In genomic region chr14:79156526-79157411, GRCm38 (mm10) we compare ENCODE assay signal across 12 mouse cellular contexts.
DNase-seq lines count a peak whose midpoint lies in the region; ATAC-seq and TF ChIP-seq lines count a peak whose summit lies in the region.
"Had no signal": no experiment of that assay in that cellular context is flagged by ENCODE, and none has a peak within 500 bp of the region (broad histone marks: within the 10 kb centered on the region; RNA-seq: fewer than 3 reads in every experiment).

No protein-coding gene starts in this region.

- intact Hi-C loops in heart, postnatal 10 days (cut with DNase I), result no loop called here

- no peak overlapping the region for H3K9ac ChIP-seq in heart, embryonic 12.5 days
- H3K9ac ChIP-seq in lung, embryonic 14.5 days, result no peak overlapping the region
- H3K9ac ChIP-seq: liver, embryonic 15.5 days; midbrain, embryonic 15.5 days had no signal

- no peaks in the 10 kb centered on the region for H3K9me3 ChIP-seq in heart, embryonic 12.5 days (replicated peaks)
- H3K9me3 ChIP-seq in lung, embryonic 14.5 days (ENCODE audit: low read depth, low read length), result no peaks in the 10 kb centered on the region
- no peaks in the 10 kb centered on the region for H3K9me3 ChIP-seq in limb, embryonic 10.5 days (replicated peaks)
- H3K9me3 ChIP-seq in midbrain, embryonic 10.5 days (replicated peaks), result no peaks in the 10 kb centered on the region
- H3K9me3 ChIP-seq: liver, embryonic 15.5 days; midbrain, embryonic 15.5 days had no signal

- H3K27me3 ChIP-seq in heart, embryonic 12.5 days (replicated peaks), result no peaks in the 10 kb centered on the region
- no peaks in the 10 kb centered on the region for H3K27me3 ChIP-seq in lung, embryonic 14.5 days (ENCODE audit: insufficient read depth, low read length)
- H3K27me3 ChIP-seq in limb, embryonic 10.5 days (ENCODE audit: low read depth, poor library complexity, severe bottlenecking), result no peaks in the 10 kb centered on the region
- no peaks in the 10 kb centered on the region for H3K27me3 ChIP-seq in midbrain, embryonic 10.5 days (ENCODE audit: low read depth, poor library complexity, severe bottlenecking)
- H3K27me3 ChIP-seq: liver, embryonic 15.5 days; midbrain, embryonic 15.5 days had no signal

- 51% methylated on average over 10 of the region's 10 CpGs for WGBS in heart, embryonic 12.5 days
- 44% methylated on average over 10 of the region's 10 CpGs for whole genome bisulfite sequencing in lung, embryonic 14.5 days
- 80% methylated on average over 10 of the region's 10 CpGs for WGBS in limb, embryonic 10.5 days
- 86% methylated on average over 10 of the region's 10 CpGs for WGBS in midbrain, embryonic 10.5 days

- peak overlapping the region; percentile 22; the same call in 1 of the 2 replicates for H3K4me2 ChIP-seq in heart, embryonic 12.5 days
- 0 out of 2 replicates have a peak overlapping the region, but pooled peaks have one; percentile 22 for H3K4me2 ChIP-seq in lung, embryonic 14.5 days
- H3K4me2 ChIP-seq: liver, embryonic 15.5 days; midbrain, embryonic 15.5 days had no signal

- TF ChIP-seq CTCF in lung, embryonic 14.5 days (IDR thresholded peaks at IDR 0.05; ENCODE audit: low read depth), result no peak

- ATAC-seq in heart, embryonic 12.5 days (ENCODE audit: insufficient number of reproducible peaks, low FRiP score), result no peak
- no peak for ATAC-seq in lung, embryonic 14.5 days (ENCODE audit: insufficient read depth)

- peaks cover 5% of the 10 kb centered on the region; the same call in 1 of the 2 replicates for H3K36me3 ChIP-seq in heart, embryonic 12.5 days
- no peaks in the 10 kb centered on the region for H3K36me3 ChIP-seq in lung, embryonic 14.5 days (ENCODE audit: insufficient read depth)
- H3K36me3 ChIP-seq in limb, embryonic 10.5 days, result no peaks in the 10 kb centered on the region
- H3K36me3 ChIP-seq in midbrain, embryonic 10.5 days, result no peaks in the 10 kb centered on the region
- H3K36me3 ChIP-seq: liver, embryonic 15.5 days; midbrain, embryonic 15.5 days had no signal

- peaks cover 21% of the 10 kb centered on the region for H3K4me1 ChIP-seq in heart, embryonic 12.5 days (replicated peaks)
- H3K4me1 ChIP-seq in lung, embryonic 14.5 days (ENCODE audit: insufficient read depth), result peaks cover 9% of the 10 kb centered on the region
- peaks cover 30% of the 10 kb centered on the region for H3K4me1 ChIP-seq in limb, embryonic 10.5 days
- no peaks in the 10 kb centered on the region for H3K4me1 ChIP-seq in midbrain, embryonic 10.5 days
- H3K4me1 ChIP-seq: liver, embryonic 15.5 days; midbrain, embryonic 15.5 days had no signal

- no peak for DNase-seq in heart, postnatal 10 days
- DNase-seq in lung, embryonic 14.5 days, result no peak
- no peak for DNase-seq in lung, postnatal 10 days
- DNase-seq in cerebellum, adult 9-11 months, result peak; percentile 91
- no peak for DNase-seq in limb, embryonic 10.5 days (ENCODE audit: low spot score)
- no peak for DNase-seq in midbrain, embryonic 10.5 days (ENCODE audit: low spot score)
- DNase-seq in layer of hippocampus, adult 8-10 months (ENCODE audit: low spot score in 2 of 2), result no peak
- DNase-seq: layer of hippocampus, adult 9-11 months; thymus, postnatal 36 days had no signal

- H3K27ac ChIP-seq in heart, embryonic 12.5 days (ENCODE audit: poor library complexity, severe bottlenecking), result no peak overlapping the region
- peak overlapping the region; percentile 71 for H3K27ac ChIP-seq in lung, embryonic 14.5 days (ENCODE audit: low read depth)
- peak overlapping the region; percentile 63; the same call in 1 of the 2 replicates for H3K27ac ChIP-seq in limb, embryonic 10.5 days
- H3K27ac ChIP-seq in midbrain, embryonic 10.5 days (replicated peaks), result no peak overlapping the region; the same call in 1 of the 2 replicates
- H3K27ac ChIP-seq: liver, embryonic 15.5 days; midbrain, embryonic 15.5 days had no signal

- no peak overlapping the region for H3K4me3 ChIP-seq in heart, embryonic 12.5 days
- no peak overlapping the region for H3K4me3 ChIP-seq in lung, embryonic 14.5 days (ENCODE audit: low read depth, low read length)
- no peak overlapping the region for H3K4me3 ChIP-seq in limb, embryonic 10.5 days
- H3K4me3 ChIP-seq in midbrain, embryonic 10.5 days, result no peak overlapping the region
- H3K4me3 ChIP-seq: liver, embryonic 15.5 days; midbrain, embryonic 15.5 days had no signal

Comparison
In these comparisons a context has a peak if more than half of its experiments do, and no peak if none do; other contexts are left out.
1. H3K27ac ChIP-seq: peak in lung, embryonic 14.5 days (single experiment) and limb, embryonic 10.5 days (single experiment); none in heart, embryonic 12.5 days (single experiment) and midbrain, embryonic 10.5 days (single experiment).